Mouse (Mus musculus): ENCODE data around the gene Adal. TPM values are rescaled to one million over a fixed set of nuclear protein-coding genes. Genes with fewer than 3 reads are reported as not detected.
"Not testable (repeated sequence)": the region's sequence is repeated elsewhere in the genome, so short reads cannot be mapped to it uniquely, and the experiment has no call there.

Gene Adal
- 10 to 100 TPM; 17.9 to 22.8 TPM for total RNA-seq (2021)
- long read RNA-seq, experiment 1, partial matches to known transcripts: 1 of 12 reads
- long read RNA-seq, experiment 1, other reads (novel, unspliced or antisense): 9 of 12 reads
- long read RNA-seq, experiment 2, partial matches to known transcripts: 0 of 17 reads
- long read RNA-seq, experiment 2, other reads (novel, unspliced or antisense): 16 of 17 reads

DNA sequence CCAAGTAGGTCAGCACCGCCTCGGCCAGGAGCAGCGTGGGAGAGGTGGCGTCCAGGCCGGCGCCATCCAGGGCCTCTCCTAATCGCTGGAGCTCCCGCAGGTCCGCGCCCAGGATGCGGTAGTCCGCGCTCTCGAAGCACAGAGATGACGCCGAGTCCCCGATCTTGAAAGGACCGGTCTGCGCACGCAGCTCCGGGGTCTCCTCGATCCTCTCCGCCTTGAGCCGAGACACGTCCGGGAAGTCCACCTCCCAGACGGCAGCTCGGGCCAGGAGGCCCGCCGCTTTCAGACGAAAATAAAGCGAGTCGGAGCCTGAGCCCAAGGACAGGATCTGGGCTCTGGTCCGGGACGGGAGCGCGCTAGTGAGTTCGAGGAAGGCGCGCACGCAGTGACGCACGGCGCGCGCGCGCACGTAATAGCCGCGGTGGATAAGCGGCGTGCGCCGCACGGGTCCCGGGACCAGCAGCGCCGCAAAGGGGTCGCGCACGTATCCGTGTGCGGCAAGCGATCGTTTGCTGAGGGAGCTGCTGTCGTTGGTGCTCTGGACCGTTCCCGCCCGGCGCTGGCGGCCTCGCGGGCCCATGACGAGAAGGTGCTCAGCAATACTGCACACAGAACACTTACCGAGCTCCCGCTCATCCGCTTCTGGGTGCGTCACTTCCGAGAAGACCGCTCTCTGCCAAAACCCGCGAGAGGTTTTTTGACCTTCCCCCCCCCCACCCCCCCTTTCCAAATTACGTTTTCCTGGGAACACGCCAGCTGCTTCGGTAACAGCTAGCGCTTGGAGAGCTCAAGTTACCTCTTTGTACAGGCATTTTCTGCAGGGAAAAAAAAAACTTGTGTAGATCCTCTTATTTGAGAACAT, at the start of gene Adal, which contains the start of gene Lcmt2:
TSS of gene Adal (plus strand) at position 411 of the 865 bp plus-strand sequence.
TSS of gene Lcmt2 (minus strand) at position 636 of the 865 bp plus-strand sequence.
- peak; percentile 94 to 98 for DNase-seq (ENCODE audit: low spot score in 2 of 2)

DNA sequence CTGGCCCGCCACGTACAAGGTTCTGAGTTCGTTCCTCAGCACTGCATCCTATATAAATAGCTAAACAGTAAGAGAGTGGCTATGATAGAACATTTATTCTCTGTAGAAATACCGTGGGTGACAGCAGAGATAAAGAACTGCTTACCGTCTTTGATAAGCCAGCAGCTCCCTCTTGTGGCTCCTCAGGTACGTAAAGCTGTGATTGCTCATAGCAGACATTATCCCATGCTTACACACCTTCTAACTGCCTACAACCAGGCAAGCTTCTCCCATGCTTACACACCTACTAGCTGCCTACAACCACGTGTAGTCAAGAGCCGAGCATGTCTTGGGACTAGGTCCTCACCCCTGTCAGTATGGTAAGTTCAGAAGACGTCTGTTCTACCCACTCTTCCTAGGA, 38.2 kb upstream of the Adal start:
- peak; percentile 55 to 77 for DNase-seq (ENCODE audit: low spot score in 2 of 2)

DNA sequence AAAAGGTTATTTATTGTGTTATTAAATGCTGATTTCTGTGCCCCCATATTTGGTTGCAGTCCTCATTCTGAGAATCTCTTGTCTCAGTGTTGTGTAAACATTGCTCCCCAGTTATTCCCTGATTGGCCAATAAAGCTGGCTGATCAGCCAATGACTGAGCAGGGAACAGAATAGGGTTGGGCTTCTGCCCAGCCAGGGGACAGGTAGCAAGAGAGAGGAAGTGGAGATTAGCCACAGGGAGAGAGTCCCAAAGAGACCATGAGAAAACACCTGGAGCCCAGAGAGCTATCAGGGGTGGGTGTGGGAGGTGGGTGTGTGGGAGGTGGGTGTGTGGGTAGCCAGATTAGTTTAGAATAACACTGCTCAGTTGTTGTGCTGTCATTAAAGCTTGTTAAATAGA, 34.3 kb upstream of the Adal start:
- DNase-seq (ENCODE audit: low spot score in 2 of 2): no peak

DNA sequence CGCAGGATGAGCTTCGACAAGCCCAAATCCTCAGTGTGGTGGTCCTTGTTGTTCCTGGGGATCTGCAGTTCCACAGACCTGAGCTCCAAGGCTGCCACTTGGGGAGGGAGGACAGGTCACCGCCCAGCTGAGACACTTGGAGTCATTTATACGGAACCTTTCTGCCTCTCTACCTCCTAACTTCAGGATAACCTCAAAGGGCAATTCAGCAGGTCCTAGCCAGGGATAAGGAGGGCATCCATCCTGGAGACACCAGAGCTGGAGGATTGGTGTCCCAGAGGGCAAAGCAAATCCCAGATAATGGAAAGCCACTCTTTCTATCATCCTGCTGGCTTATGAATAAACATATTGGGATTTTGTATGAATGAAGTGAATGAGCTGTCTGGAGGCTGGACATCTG, 30.5 kb upstream of the Adal start, which contains the start of gene Tgm7:
TSS of gene Tgm7 (minus strand) at position 101 of the 400 bp plus-strand sequence.
- no peak for DNase-seq (ENCODE audit: low spot score in 2 of 2)

DNA sequence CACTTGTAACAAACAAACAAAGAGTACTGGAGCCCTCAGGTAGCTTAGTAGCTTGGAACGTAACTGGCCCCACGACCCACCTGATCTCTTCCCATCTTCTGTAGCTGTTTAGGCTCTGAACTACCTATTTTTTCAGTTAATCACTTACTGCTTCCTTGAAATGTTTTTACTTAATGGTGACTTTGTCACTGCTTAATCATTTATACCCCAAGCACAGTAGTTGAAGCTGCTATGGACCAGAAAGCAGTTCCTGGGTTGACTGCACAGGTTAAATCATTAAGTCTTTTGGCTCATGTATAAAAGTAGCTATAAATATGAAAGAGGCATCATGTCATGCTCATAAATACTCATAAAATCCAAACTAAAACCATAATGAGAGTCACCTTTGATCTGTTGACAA, 24.8 kb upstream of the Adal start:
- DNase-seq (ENCODE audit: low spot score in 2 of 2): no peak

DNA sequence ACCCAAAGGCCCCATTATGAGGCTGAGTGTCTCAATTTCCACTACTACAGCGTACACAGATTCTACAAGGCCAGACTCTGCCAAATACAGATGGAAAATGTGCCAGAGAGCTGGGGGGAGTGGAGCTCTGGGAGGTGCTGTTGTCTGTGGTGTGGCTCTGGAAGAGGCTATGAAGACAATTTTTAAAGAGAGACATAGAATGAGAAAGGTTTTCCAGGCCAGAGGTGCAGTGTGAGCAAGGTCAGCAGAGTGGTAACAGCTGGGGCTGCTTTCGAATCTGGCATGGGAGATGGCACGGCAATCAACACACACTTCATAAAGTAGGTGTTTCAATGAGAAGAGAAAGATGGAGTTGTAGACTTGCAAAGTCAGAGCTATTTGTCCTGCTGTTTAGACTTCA, 21.0 kb upstream of the Adal start:
- no peak for DNase-seq (ENCODE audit: low spot score in 2 of 2)

DNA sequence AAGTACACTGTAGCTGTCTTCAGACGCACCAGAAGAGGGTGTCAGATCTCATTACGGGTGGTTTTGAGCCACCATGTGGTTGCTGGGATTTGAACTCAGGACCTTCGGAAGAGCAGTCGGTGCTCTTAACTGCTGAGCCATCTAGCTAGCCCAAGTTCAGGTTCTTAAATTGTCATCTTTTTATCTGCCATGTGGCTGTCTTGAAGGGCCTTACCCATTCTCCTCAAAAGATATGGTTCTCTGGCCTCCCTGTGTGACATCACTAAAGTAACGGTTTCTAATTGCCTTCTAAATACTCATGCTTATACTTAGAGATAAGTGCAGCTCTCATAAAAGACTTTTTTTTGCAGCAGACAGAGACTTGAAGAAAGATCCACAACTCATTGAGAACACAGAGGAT, 13.9 kb upstream of the Adal start:
- DNase-seq (ENCODE audit: low spot score in 2 of 2): not testable (repeated sequence)

DNA sequence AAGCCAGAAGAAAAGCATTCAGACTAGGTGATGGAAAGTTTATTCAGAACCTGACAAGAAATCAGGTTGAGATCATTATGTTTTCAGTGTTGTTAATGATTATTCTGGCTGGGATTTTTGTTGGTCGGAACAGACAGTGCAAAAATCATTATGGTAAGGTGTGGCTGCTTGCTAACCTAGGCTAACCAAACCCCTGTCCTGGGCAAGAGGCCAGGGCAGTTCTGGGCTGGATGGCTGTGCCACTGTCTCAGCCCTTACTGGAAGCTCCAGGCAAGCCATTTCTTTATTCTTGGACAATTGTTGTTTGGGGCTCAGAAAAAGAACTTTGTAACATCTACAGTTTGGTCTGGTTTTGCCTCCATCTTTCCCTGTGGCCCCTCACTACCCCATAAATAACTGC, 12.7 kb upstream of the Adal start:
- DNase-seq (ENCODE audit: low spot score in 2 of 2): no peak

DNA sequence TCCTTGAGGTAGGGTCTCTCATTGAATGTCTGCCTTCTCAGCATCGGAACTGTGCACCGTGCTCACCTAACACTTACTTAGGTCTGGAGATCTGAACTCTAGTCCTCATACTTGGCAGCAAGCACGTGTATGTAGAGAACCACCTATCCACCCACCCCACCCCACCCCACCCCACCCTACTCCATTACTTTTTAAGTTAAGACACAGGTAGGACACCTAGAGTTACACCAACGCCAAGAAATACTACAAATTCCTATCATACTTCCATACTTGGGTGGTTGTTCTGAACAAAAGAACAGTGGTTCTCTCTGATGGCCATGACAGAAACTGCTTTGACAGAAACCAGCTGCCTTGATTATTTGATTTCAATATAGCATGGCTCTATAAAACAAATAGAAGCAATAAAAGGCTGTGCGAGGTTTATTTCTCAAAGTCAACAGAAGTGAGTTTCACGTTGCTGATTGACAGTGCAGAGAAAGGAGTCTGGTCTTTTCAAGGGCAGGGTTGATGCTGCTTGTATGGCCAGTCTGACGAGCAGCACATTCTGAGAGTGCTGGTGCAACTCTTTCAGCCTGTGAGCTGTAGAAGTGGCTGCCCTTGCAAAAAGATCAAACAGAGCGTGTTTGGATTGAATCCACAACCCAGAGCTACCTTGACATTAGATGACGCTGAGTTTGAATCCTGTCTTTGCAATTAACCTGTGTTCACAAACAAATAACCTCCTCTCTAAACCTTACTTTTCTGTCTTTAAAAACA, 11.2 kb upstream of the Adal start:
- DNase-seq (ENCODE audit: low spot score in 2 of 2): no peak

DNA sequence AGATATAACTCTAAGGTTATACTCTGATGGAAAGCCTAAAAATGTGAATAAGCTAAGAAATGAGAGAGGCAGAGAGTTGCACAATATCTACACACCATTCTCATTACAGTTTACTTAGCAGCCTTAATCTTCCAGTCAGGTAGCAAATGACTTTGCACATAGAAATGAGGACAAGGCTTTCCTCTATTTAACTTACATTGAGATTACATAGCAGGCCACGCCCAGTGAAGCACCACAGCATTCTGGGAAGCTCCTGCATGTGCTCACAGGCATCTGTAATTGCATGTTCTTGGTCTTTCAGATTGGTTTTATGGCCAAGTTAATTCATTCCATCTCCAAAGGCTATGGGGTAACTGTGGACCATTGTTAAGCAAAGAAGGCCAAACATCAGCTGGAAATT, 7.4 kb upstream of the Adal start:
- no peak for DNase-seq (ENCODE audit: low spot score in 2 of 2)

DNA sequence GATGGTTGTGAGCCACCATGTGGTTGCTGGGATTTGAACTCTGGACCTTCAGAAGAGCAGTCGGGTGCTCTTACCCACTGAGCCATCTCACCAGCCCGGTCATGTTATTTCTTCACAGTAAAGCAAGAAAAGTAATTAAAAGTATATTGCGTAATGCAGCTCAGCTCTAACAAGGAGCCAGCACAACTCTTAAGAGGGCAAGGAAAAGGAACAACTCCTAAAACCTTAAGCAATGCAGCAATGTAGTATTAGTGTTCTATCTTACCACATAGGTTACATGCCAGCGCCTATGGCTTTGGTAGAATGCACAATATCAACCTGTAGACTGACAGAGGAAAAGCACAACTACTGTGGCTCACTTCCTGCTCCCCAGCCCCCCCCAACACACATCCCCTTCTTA, 2.9 kb upstream of the Adal start:
- no peak for DNase-seq (ENCODE audit: low spot score in 2 of 2)

DNA sequence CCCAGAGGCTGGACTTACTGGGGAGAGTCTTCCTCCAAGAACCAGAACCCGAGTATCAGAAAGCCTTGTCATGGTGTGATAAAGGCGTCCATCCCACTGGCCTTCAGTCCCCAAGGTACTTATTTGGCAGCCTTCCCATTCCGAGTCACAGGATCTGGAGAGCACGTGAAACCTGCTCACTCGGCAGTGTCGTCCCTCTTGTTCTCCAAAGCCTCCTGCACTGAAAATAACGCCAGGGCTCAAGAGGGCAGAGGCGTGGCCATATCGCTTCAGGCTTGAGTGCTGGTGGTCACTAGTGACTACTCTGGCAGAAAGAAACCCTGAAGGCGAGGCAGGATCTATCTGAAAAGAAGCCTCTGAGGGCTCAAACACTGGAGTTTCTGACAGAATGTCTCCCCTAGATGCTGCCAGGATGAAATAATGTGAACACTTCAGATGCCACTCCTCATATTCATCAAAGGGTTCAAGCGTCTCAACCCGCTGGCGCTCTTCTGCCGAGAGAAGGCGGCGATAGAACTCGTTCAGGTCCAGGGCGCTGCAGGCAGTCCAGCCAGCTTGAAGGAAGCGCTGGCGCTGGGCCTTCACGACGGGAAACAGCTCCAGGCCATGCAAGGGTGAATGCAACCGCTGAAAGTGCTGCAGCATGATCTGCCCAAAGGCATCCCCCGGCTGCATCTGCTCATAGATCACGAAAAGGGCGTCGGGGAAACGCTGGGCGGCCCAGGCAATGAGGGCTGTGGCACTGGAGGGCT, 786 bp upstream of the Adal start:
- peak in 1 of 2 experiments; percentile 49 for DNase-seq (ENCODE audit: low spot score in 2 of 2)

DNA sequence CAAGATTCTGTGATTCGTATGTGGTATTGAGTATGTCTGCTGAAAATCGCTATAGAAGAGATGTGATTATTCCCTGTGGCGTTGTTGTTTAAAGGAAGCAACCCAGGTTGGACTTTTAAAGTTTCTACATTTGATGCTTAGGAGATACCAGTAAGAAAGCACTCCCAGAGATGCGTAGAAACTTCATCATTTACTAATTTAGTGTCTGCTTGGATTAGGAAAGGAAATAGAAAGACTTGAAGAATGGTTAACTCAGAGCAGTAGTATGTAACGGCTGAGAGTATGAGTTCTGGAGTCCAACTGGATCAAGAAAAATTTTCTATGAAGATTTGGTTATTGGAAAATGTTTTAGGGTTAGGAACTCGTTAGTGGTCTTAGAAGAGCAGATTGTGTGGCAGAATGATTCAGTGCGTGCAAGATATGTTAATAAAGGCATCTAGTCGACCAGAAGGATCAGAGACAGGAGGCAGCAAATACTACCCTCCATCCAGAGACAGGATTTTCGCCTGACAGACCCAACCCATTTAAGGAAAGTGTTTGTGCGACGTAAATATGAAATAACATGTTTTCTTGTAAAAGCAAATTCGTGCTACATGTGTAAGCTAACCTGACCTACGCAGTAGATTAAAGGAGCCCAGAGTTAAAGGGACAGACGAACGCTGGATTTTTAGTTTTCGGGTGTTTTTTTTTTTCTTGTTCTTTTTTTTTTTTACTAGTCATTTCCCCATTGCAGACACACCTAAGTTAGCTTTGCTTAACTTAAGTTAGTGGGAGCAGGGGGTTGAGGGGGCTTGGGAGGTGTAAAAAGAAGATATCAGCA, 1.2 kb downstream of the Adal start:
- peak in 1 of 2 experiments; percentile 5 for DNase-seq (ENCODE audit: low spot score in 2 of 2)

DNA sequence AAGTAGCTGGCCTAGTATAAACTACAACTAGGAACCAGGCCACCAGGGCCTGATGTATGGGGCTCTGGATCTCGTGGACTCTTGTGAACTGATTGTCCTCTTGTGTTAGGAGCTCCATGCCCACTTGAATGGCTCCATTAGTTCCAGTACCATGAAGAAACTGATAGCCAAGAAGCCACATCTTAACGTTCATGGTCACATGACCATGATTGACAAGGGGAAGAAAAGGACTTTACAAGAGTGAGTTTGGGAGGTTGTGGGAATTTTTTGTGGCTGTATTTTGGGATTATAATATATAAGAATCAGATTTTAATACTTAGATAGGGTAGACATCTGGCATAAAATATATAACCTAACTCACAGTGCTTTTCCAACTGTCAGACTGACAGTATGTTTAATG, 2.2 kb downstream of the Adal start:
- no peak for DNase-seq (ENCODE audit: low spot score in 2 of 2)

DNA sequence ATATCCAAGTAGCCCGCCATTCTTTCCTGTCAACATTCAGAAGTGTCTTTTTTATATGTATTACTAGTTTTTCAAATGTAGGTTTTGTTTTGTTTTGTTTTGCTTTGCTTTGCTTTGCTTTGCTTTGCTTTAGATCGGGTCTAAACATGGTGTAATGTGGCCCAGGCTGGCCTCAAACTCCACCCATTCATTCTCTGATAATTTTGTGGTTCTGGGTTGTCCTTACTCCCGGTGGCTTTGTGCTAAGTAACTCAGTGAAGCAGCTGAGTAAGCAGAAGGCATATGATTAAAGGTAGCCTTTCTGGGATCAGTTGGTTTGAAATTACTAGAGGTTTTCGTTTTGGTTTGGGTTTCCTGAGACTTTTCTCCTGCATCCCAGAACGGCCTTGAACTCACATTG, 9.5 kb downstream of the Adal start:
- no peak for DNase-seq (ENCODE audit: low spot score in 2 of 2)

DNA sequence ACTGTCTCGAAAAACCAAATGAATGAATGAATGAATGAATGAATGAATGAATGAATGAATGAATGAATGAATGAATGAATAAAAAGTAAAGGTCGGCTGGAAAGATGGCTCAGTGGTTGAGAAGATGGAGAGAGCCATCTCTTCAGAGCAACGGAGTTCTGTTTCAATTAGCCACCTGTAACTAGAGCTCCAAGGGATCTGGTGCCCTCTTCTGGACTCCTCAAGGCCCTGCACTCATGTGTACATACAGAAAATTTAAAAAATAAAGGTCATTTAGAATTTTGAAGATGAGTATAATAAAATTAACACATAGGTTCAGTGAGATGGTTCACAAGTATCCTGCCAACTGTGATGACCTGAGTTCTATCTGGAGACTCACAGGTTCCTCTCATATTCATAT, 12.9 kb downstream of the Adal start:
- DNase-seq (ENCODE audit: low spot score in 2 of 2): no peak

DNA sequence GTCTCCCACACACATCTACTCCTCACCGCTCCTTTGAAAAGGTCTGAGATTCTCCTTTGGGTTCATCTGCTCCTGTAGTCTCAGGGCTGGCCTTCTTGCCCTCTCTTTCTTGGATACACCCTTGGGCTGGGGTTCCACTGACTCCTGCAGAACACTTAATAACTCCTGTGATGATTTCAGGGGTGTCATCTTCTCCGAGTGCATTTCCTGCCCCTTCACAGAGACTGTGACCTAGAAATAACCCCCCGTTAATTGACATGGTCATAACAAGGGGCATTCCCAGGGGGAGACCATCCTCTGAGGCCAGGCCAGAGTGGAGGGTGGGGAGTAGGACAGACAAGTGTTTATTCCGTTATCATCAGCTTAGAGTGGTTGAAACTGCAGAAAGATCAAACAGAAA, 28.9 kb downstream of the Adal start:
- no peak for DNase-seq (ENCODE audit: low spot score in 2 of 2)

DNA sequence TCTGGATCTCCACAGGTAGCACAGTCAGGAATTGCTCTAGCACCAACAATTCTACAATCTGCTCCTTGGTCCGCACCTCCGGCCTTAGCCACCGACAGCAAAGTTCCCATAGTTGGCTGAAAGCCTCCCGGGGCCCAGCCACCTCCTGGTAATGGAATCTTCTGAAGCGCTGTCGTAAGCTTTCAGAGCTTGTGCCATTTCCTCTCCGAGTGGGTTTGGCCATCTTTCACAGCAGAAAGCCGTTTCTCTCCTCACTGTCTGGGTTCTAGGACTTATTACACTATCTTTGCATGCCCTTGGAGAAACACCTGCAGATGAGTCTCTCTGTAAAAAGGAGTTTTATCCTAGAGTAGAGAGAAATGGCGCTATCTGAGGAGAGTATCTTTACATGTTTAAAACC, 29.7 kb downstream of the Adal start:
- no peak for DNase-seq (ENCODE audit: low spot score in 2 of 2)

DNA sequence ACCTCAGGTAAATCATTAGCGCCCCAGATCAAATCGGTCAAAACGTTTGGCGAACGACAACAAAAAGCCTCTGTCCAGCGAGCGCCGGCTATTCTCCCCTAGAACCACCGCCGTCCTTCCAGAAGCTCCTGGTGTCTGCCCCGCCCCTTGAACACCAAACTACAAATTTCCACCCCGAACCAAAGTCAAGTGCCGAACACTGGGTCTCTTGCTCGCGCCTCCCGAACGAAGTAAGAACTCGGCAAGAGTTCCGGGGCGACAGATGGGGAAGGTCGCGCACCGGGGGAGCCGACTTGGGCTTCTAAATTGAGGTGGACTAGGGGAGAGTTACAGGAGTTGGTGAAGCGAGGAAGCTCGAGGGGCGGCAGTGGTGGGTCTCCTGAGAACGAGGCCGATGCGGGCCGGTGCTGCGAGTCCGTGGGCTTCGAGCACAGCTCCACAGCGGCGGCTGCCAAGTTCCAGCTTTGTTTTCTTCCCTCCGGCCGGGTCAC, 30.3 kb downstream of the Adal start, which contains the start of gene Tubgcp4:
TSS of gene Tubgcp4 (plus strand) at position 174 of the 491 bp plus-strand sequence.
- DNase-seq (ENCODE audit: low spot score in 2 of 2): peak in 1 of 2 experiments; percentile 15
